Mouse (Mus musculus) lung, postnatal 0 days (tissue): ENCODE results near the gene Eif4g2. TPM values are rescaled to one million over a fixed set of nuclear protein-coding genes. Genes with fewer than 3 reads are reported as not detected.
A peak's percentile ranks its signal among the peaks of the same experiment; 100 is the strongest.

Experiments
- ATAC-seq: fragments of 200-750 bp; cut with Nextera tagmentation; 2 replicates; pipeline ENCODE4 v1.8.0; 2017; ENCODE audit warnings: moderate library complexity
- DNase-seq: peaks from one replicate; pipeline ENCODE4 v3.0.0-alpha.2; 2016; ENCODE audit warnings: low spot score
- H3K27ac ChIP-seq: fragments of 300-500 bp; sonication (generic); 2 replicates; pipeline ENCODE4 v1.5.1; 2014; ENCODE audit warnings: antibody characterized with exemption, mild to moderate bottlenecking, low read length, mixed read lengths
- H3K27me3 ChIP-seq: fragments of 300-500 bp; sonication (generic); replicated peaks from 2 replicates; pipeline ENCODE4 v1.6.1; 2014; ENCODE audit warnings: low read length, mixed read lengths; ENCODE audit not compliant: insufficient read depth
- H3K36me3 ChIP-seq: fragments of 300-500 bp; sonication (generic); 2 replicates; pipeline ENCODE4 v1.6.1; 2014; ENCODE audit warnings: low read length, mixed read lengths; ENCODE audit not compliant: insufficient read depth
- H3K4me1 ChIP-seq: fragments of 300-500 bp; sonication (generic); 2 replicates; pipeline ENCODE4 v1.6.1; 2014; ENCODE audit warnings: antibody characterized with exemption, low read depth, low read length, mixed read lengths; ENCODE audit not compliant: insufficient read depth
- H3K4me2 ChIP-seq: fragments of 300-500 bp; sonication (generic); replicated peaks from 2 replicates; pipeline ENCODE4 v1.6.1; 2014; ENCODE audit warnings: low read depth, mild to moderate bottlenecking, low read length, moderate library complexity, mixed read lengths
- H3K4me3 ChIP-seq: fragments of 300-500 bp; sonication (generic); 2 replicates; pipeline ENCODE4 v1.5.1; 2014; ENCODE audit warnings: low read depth, low read length
- H3K9ac ChIP-seq: fragments of 300-500 bp; sonication (generic); replicated peaks from 2 replicates; pipeline ENCODE4 v1.6.1; 2014; ENCODE audit warnings: low read depth, mild to moderate bottlenecking
- H3K9me3 ChIP-seq: fragments of 300-500 bp; sonication (generic); 2 replicates; pipeline ENCODE4 v1.6.1; 2016; ENCODE audit warnings: low read length, mixed read lengths
- CTCF ChIP-seq: IDR thresholded peaks from 2 replicates; pipeline ENCODE4 v1.5.1; 2016; ENCODE audit warnings: antibody characterized with exemption, mild to moderate bottlenecking
- EP300 ChIP-seq: IDR thresholded peaks from 2 replicates; pipeline ENCODE4 v1.6.1; 2016; ENCODE audit warnings: antibody characterized with exemption, mild to moderate bottlenecking, control low read depth
- WGBS: fragments of 180-500 bp; shearing (Covaris S2); extraction: QIAGEN DNeasy Blood & Tissue Kit; methylation state at CpG from one replicate; pipeline ENCODE4 v1.1.7; 2014; 5-methylcytosine and 5-hydroxymethylcytosine counted together
- polyA plus RNA-seq: library from polyadenylated mRNA; unstranded; fragments of >200 nt; fragmentation: Nextera tagmentation; extraction: Ambion mirVana; gene quantifications from 2 replicates; pipeline ENCODE4 v1.2.1, GENCODE M21; 2015

Eif4g2 gene
- polyA plus RNA-seq, 1 experiment from 2014 or later: 325 TPM

DNA sequence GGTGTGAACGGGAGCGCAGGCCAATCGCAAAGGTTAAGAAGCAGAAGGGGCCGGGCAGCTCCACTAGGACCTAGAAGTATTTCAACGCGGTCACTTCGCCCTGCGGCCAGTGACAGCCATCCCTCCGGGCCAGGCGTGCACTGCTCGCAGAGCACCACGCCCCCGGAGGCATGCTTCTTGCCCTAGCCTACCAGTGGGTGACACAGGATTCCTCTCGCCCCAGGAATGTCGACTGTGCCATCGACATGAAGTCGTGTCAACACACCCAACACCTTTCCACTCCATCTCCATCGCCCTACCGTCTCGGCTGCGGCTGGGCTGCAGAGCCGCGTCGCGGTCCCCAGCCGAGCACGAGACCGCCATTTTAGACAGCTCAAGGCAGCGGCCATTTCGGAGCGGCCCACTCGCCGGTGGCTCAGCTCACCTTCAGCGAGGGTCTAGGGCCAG lies 39.3 kb upstream of the Eif4g2 start:
- no peaks in the 10 kb centered on the region for H3K27me3 ChIP-seq
- no peaks in the 10 kb centered on the region for H3K36me3 ChIP-seq
- ATAC-seq (peak; percentile 84), DNase-seq (peak; percentile 88)
- WGBS: under 1% methylated on average over 34 of the region's 34 CpGs
- peak overlapping the region; percentile 93 for H3K27ac ChIP-seq
- no peaks in the 10 kb centered on the region for H3K9me3 ChIP-seq
- H3K4me2 ChIP-seq: peak overlapping the region; percentile 72
- H3K9ac ChIP-seq: peak overlapping the region; percentile 65
- H3K4me1 ChIP-seq: no peaks in the 10 kb centered on the region
- peak overlapping the region; percentile 72 for H3K4me3 ChIP-seq
- TF ChIP-seq CTCF (peak; percentile 17; the same call in 1 of the 2 replicates), EP300 (no peak; the same call in 1 of the 2 replicates)

DNA sequence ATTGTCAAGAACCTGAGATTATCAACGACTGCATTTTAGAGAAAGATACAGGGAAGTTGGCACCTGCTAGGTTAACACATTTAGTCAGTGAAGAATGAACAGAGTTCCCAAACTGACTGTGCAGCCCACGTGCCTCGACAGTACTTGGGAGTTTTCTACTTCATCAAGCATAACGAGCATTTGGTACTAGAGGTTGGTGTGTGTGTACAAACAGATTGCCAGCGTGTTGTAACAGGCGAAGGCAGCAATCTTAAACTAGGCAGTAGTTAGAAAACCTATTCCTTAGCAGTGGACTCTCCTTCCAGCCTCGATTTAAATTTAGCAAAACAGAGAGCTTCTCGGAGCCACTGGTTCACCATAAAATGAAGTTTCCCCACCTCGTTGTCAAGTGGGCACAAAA lies 38.7 kb upstream of the Eif4g2 start:
- ATAC-seq (no peak), DNase-seq (peak; percentile 32)
- H3K9ac ChIP-seq: peak overlapping the region; percentile 65
- H3K27me3 ChIP-seq: no peaks in the 10 kb centered on the region
- 28% methylated on average over 9 of the region's 9 CpGs for WGBS
- no peaks in the 10 kb centered on the region for H3K4me1 ChIP-seq
- no peaks in the 10 kb centered on the region for H3K36me3 ChIP-seq
- TF ChIP-seq CTCF: no peak
- TF ChIP-seq EP300: no peak
- peak overlapping the region; percentile 93 for H3K27ac ChIP-seq
- peak overlapping the region; percentile 72 for H3K4me3 ChIP-seq
- H3K4me2 ChIP-seq: peak overlapping the region; percentile 72
- H3K9me3 ChIP-seq: no peaks in the 10 kb centered on the region

- Histone ChIP-seq H3K4me1 (no peaks in the 10 kb centered on the region), H3K27ac (no peak overlapping the region), H3K4me2 (no peak overlapping the region), H3K27me3 (no peaks in the 10 kb centered on the region), H3K36me3 (no peaks in the 10 kb centered on the region), H3K9me3 (no peaks in the 10 kb centered on the region), H3K4me3 (no peak overlapping the region), H3K9ac (no peak overlapping the region)
- TF ChIP-seq CTCF: no peak
- TF ChIP-seq EP300: no peak
- WGBS: 58% methylated on average over 2 of the region's 2 CpGs
- no peak for ATAC-seq
- DNase-seq: no peak
These were observed 26.7 kb upstream of the Eif4g2 start for GRCm38 (mm10) chr7:111109561-111109960.

- no peak for TF ChIP-seq CTCF
- no peak for TF ChIP-seq EP300
- Histone ChIP-seq H3K9ac (no peak overlapping the region), H3K4me3 (no peak overlapping the region), H3K27ac (no peak overlapping the region), H3K9me3 (no peaks in the 10 kb centered on the region), H3K36me3 (no peaks in the 10 kb centered on the region), H3K4me1 (no peaks in the 10 kb centered on the region), H3K27me3 (no peaks in the 10 kb centered on the region), H3K4me2 (no peak overlapping the region)
- 86% methylated on average over 2 of the region's 2 CpGs for WGBS
- DNase-seq (no peak), ATAC-seq (no peak)
These were observed 26.3 kb upstream of the Eif4g2 start for GRCm38 (mm10) chr7:111109161-111109560.

GRCm38 (mm10) chr7:111098196-111098595 lies 15.4 kb upstream of the Eif4g2 start:
- ATAC-seq: no peak
- H3K4me1 ChIP-seq: no peaks in the 10 kb centered on the region
- H3K36me3 ChIP-seq: no peaks in the 10 kb centered on the region
- no peak overlapping the region for H3K4me3 ChIP-seq
- H3K4me2 ChIP-seq: no peak overlapping the region
- H3K27ac ChIP-seq: no peak overlapping the region
- H3K27me3 ChIP-seq: no peaks in the 10 kb centered on the region
- 98% methylated on average over 1 of the region's 1 CpGs for WGBS
- DNase-seq: no peak
- H3K9ac ChIP-seq: no peak overlapping the region
- no peaks in the 10 kb centered on the region for H3K9me3 ChIP-seq
- no peak for TF ChIP-seq EP300
- TF ChIP-seq CTCF: no peak

DNA sequence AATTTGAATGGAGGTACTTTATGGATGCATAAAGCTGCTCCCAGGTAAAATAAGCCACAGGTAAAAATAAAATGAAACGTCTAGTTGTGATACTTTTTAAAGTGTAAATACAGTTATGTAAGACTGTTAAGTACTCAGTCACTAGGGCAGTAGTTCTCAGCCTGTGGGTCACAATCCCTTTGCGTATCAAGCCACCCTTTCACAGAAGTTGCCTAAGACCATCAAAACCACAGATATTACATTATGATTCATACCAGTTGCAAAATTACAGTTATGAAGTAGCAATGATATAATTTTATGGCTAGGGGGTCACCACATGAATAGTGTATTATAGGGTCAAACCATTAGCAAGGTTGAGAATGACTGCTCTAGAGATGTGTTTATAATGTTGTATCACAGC lies 12.3 kb upstream of the Eif4g2 start:
- H3K4me2 ChIP-seq: no peak overlapping the region
- no peak overlapping the region for H3K27ac ChIP-seq
- H3K36me3 ChIP-seq: no peaks in the 10 kb centered on the region
- H3K4me3 ChIP-seq: no peak overlapping the region
- no peaks in the 10 kb centered on the region for H3K9me3 ChIP-seq
- H3K9ac ChIP-seq: no peak overlapping the region
- H3K27me3 ChIP-seq: no peaks in the 10 kb centered on the region
- 68% methylated on average over 2 of the region's 2 CpGs for WGBS
- no peak for ATAC-seq
- DNase-seq: no peak
- H3K4me1 ChIP-seq: no peaks in the 10 kb centered on the region
- TF ChIP-seq CTCF (no peak), EP300 (no peak)

DNA sequence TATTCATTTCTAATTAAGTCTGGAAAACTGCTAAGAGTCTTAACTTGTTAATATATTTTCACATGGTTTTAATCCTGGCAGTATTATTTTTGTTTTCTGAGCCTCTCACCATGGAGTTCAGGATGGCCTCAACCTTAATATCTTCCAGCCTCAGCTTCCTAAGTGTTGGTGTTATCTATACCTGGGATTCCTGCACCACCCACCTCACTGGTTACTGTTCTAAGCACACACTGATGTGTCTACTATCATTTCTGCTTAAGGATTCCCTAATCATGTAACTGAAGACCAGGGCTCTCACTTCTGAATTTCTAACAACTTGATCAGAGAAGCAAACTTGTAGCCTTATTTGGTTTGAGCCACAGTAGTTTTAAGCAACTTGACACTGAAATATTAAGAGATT lies 2.3 kb upstream of the Eif4g2 start:
- no peak overlapping the region for H3K4me2 ChIP-seq
- no peak for TF ChIP-seq CTCF
- TF ChIP-seq EP300: no peak
- H3K4me1 ChIP-seq: no peaks in the 10 kb centered on the region; the same call in 1 of the 2 replicates
- H3K9me3 ChIP-seq: no peaks in the 10 kb centered on the region
- no peak for ATAC-seq
- peaks cover 5% of the 10 kb centered on the region for H3K36me3 ChIP-seq
- no peaks in the 10 kb centered on the region for H3K27me3 ChIP-seq
- no peak for DNase-seq
- H3K27ac ChIP-seq: no peak overlapping the region
- H3K9ac ChIP-seq: no peak overlapping the region
- H3K4me3 ChIP-seq: no peak overlapping the region
